Mouse (Mus musculus) CH12.LX (cell line): ENCODE results near the gene Adamtsl1. TPM values are rescaled to one million over a fixed set of nuclear protein-coding genes. Genes with fewer than 3 reads are reported as not detected.

Experiments used
- DNase-seq: peaks from one replicate; pipeline ENCODE4 v3.0.0-alpha.2; 2013; ENCODE audit errors: extremely low read depth
- H3K27ac ChIP-seq: 2 replicates; pipeline ENCODE4 v1.5.1; 2012; ENCODE audit warnings: low read depth, mild to moderate bottlenecking, control low read depth, moderate library complexity; ENCODE audit not compliant: insufficient read depth
- H3K27me3 ChIP-seq: replicated peaks from 2 replicates; pipeline ENCODE3; 2012; ENCODE audit warnings: inconsistent platforms
- H3K36me3 ChIP-seq, 2 experiments: replicated peaks in 1 of 2; 2 replicates each; pipeline versions ENCODE3 to v1.6.1; 2012; ENCODE audit warnings: inconsistent platforms in 1 of 2, low read length in 1 of 2, mild to moderate bottlenecking in 1 of 2, mixed read lengths in 1 of 2, moderate library complexity in 1 of 2; ENCODE audit not compliant: control insufficient read depth in 1 of 2, insufficient read depth in 1 of 2
- H3K4me1 ChIP-seq, 2 experiments: 2 replicates each; pipeline ENCODE4 v1.6.1; 2012; ENCODE audit warnings: inconsistent platforms in 1 of 2, moderate library complexity in 1 of 2; ENCODE audit not compliant: insufficient read depth in 2 of 2, control insufficient read depth in 1 of 2
- H3K4me2 ChIP-seq: 2 replicates; pipeline ENCODE4 v1.6.1; 2012; ENCODE audit warnings: low read depth, mild to moderate bottlenecking, control low read depth; ENCODE audit not compliant: poor library complexity, insufficient read depth, severe bottlenecking
- H3K4me3 ChIP-seq, 3 experiments: fragments of 150-350 bp in 1 of 3; sonication (generic) in 1 of 3; replicated peaks in 1 of 3; 2 replicates each; pipeline versions ENCODE3 to v1.5.1; 2011 to 2012; ENCODE audit warnings: low read depth in 2 of 3, low read length in 2 of 3, mild to moderate bottlenecking in 2 of 3, moderate library complexity in 2 of 3, control low read depth in 1 of 3, improper control_type of control experiment in 1 of 3, inconsistent platforms in 1 of 3, mixed read lengths in 1 of 3; ENCODE audit not compliant: poor library complexity in 1 of 3
- H3K79me2 ChIP-seq: replicated peaks from 2 replicates; pipeline ENCODE4 v1.6.1; 2012; ENCODE audit warnings: mild to moderate bottlenecking, moderate library complexity; ENCODE audit not compliant: control insufficient read depth, poor library complexity, insufficient read depth, severe bottlenecking; ENCODE audit errors: extremely low read depth
- H3K9ac ChIP-seq: 2 replicates; pipeline ENCODE4 v1.6.1; 2012; ENCODE audit warnings: low read depth, mild to moderate bottlenecking, control low read depth, moderate library complexity; ENCODE audit not compliant: insufficient read depth
- H3K9me3 ChIP-seq: replicated peaks from 2 replicates; pipeline ENCODE3; 2012; ENCODE audit warnings: low read length, inconsistent platforms, mixed read lengths
- BHLHE40 ChIP-seq: IDR thresholded peaks from 2 replicates; pipeline ENCODE4 v1.6.1; 2011; ENCODE audit warnings: mild to moderate bottlenecking, low read depth, low read length, improper control_type of control experiment
- CHD1 ChIP-seq: IDR thresholded peaks from 2 replicates; pipeline ENCODE4 v1.6.1; 2012; ENCODE audit warnings: low read depth, low read length, improper control_type of control experiment, inconsistent platforms
- CTCF ChIP-seq, 2 experiments: IDR thresholded peaks in 1 of 2; conservative IDR thresholded peaks in 1 of 2; 2 replicates each; pipeline ENCODE4 v1.5.1; 2011 to 2012; ENCODE audit warnings: low read depth in 2 of 2, low read length in 2 of 2, improper control_type of control experiment in 1 of 2, inconsistent platforms in 1 of 2, mild to moderate bottlenecking in 1 of 2, moderate library complexity in 1 of 2
- E2F4 ChIP-seq: IDR thresholded peaks from 2 replicates; pipeline ENCODE4 v1.6.1; 2011; ENCODE audit warnings: low read depth, low read length, improper control_type of control experiment; ENCODE audit not compliant: insufficient replicate concordance
- ELF1 ChIP-seq: IDR thresholded peaks from 2 replicates; pipeline ENCODE4 v1.6.1; 2014; ENCODE audit warnings: low read depth, mild to moderate bottlenecking, inconsistent platforms, low read length, improper control_type of control experiment
- GABPA ChIP-seq: IDR thresholded peaks from 2 replicates; pipeline ENCODE4 v1.6.1; 2012; ENCODE audit warnings: low read depth, low read length, improper control_type of control experiment, inconsistent platforms; ENCODE audit not compliant: insufficient replicate concordance
- IRF4 ChIP-seq: IDR thresholded peaks from 2 replicates; pipeline ENCODE4 v1.6.1; 2014; ENCODE audit warnings: low read depth, mild to moderate bottlenecking, inconsistent platforms, low read length, improper control_type of control experiment
- KAT2A ChIP-seq: IDR thresholded peaks from 2 replicates; pipeline ENCODE4 v1.6.1; 2012; ENCODE audit warnings: low read length, improper control_type of control experiment, inconsistent platforms; ENCODE audit not compliant: insufficient replicate concordance
- MAFK ChIP-seq: IDR thresholded peaks from 2 replicates; pipeline ENCODE4 v1.6.1; 2011; ENCODE audit warnings: low read length, improper control_type of control experiment; ENCODE audit not compliant: insufficient replicate concordance
- MAX ChIP-seq: IDR thresholded peaks from 2 replicates; pipeline ENCODE4 v1.6.1; 2011; ENCODE audit warnings: low read length, improper control_type of control experiment
- MAZ ChIP-seq: IDR thresholded peaks from 2 replicates; pipeline ENCODE4 v1.6.1; 2012; ENCODE audit warnings: low read depth, mild to moderate bottlenecking, inconsistent platforms, low read length, improper control_type of control experiment, moderate library complexity
- MXI1 ChIP-seq: IDR thresholded peaks from 2 replicates; pipeline ENCODE4 v1.6.1; 2011; ENCODE audit warnings: mild to moderate bottlenecking, low read depth, low read length, improper control_type of control experiment
- NELFE ChIP-seq: IDR thresholded peaks from 2 replicates; pipeline ENCODE4 v1.6.1; 2011; ENCODE audit warnings: low read depth, low read length, improper control_type of control experiment
- NRF1 ChIP-seq: IDR thresholded peaks from 2 replicates; pipeline ENCODE4 v1.6.1; 2014; ENCODE audit warnings: low read depth, mild to moderate bottlenecking, inconsistent platforms, low read length, improper control_type of control experiment, moderate library complexity
- PAX5 ChIP-seq: IDR thresholded peaks from 2 replicates; pipeline ENCODE4 v1.6.1; 2012; ENCODE audit warnings: low read length, inconsistent platforms, mixed read lengths
- POLR2AphosphoS2 ChIP-seq: IDR thresholded peaks from 2 replicates; pipeline ENCODE4 v1.6.1; 2011; ENCODE audit warnings: low read depth, low read length, improper control_type of control experiment
- RAD21 ChIP-seq: IDR thresholded peaks from 2 replicates; pipeline ENCODE4 v1.6.1; 2011; ENCODE audit warnings: low read depth, mild to moderate bottlenecking, low read length, improper control_type of control experiment, moderate library complexity
- RCOR1 ChIP-seq: conservative IDR thresholded peaks from 2 replicates; pipeline ENCODE4 v1.6.1; 2012; ENCODE audit warnings: low read depth, mild to moderate bottlenecking, inconsistent platforms, low read length, improper control_type of control experiment
- SIN3A ChIP-seq: IDR thresholded peaks from 2 replicates; pipeline ENCODE4 v1.6.1; 2012; ENCODE audit warnings: low read length, improper control_type of control experiment, inconsistent platforms
- SMC3 ChIP-seq: IDR thresholded peaks from 2 replicates; pipeline ENCODE4 v1.6.1; 2011; ENCODE audit warnings: low read depth, low read length, improper control_type of control experiment
- TCF12 ChIP-seq: IDR thresholded peaks from 2 replicates; pipeline ENCODE4 v1.6.1; 2014; ENCODE audit warnings: low read depth, mild to moderate bottlenecking, inconsistent platforms, low read length, improper control_type of control experiment
- UBTF ChIP-seq: IDR thresholded peaks from 2 replicates; pipeline ENCODE4 v1.6.1; 2012; ENCODE audit warnings: low read depth, mild to moderate bottlenecking, inconsistent platforms, low read length, improper control_type of control experiment, moderate library complexity
- USF2 ChIP-seq: conservative IDR thresholded peaks from 2 replicates; pipeline ENCODE4 v1.6.1; 2011; ENCODE audit warnings: low read depth, low read length, improper control_type of control experiment
- ZC3H11A ChIP-seq: IDR thresholded peaks from 2 replicates; pipeline ENCODE4 v1.6.1; 2012; ENCODE audit warnings: low read depth, mild to moderate bottlenecking, inconsistent platforms, low read length, improper control_type of control experiment
- ZMIZ1 ChIP-seq: IDR thresholded peaks from 2 replicates; pipeline ENCODE4 v1.6.1; 2012; ENCODE audit warnings: low read depth, mild to moderate bottlenecking, inconsistent platforms, low read length, improper control_type of control experiment
- ZNF384 ChIP-seq: IDR thresholded peaks from 2 replicates; pipeline ENCODE4 v1.6.1; 2012; ENCODE audit warnings: low read depth, low read length, improper control_type of control experiment, inconsistent platforms
- dilution Hi-C: fragments of 300-500 bp; cut with MboI; formaldehyde crosslinking; loops from 2 replicates; pipeline ENCODE4 v1.14.3; 2020; ENCODE audit warnings: low sequenced_read_pairs; ENCODE audit not compliant: extremely low pct_unique_long_range_greater_than_20kb, extremely low pct_ligation_motif_present
- in situ Hi-C: fragments of 300-500 bp; cut with MboI; formaldehyde crosslinking; loops from 3 replicates; pipeline ENCODE4 v1.14.3; 2019; ENCODE audit warnings: low sequenced_read_pairs, low pct_ligation_motif_present, low pct_unique_long_range_greater_than_20kb, mixed read lengths
- polyA plus RNA-seq: library from polyadenylated mRNA; unstranded; fragments of >175 nt; gene quantifications from 2 replicates; pipeline ENCODE4 v1.2.1, GENCODE M21; 2012; ENCODE audit warnings: low read depth; ENCODE audit not compliant: insufficient read length
- total RNA-seq, 2 experiments: library from RNA; depleted of rRNA; stranded (reverse); fragments of 300-350 nt in 1 of 2; fragments of >200 nt in 1 of 2; gene quantifications; 2 replicates each; pipeline ENCODE4 v1.2.3; 2012 to 2014

Gene Adamtsl1
- total and polyA plus RNA-seq, 3 experiments = not detected

DNA sequence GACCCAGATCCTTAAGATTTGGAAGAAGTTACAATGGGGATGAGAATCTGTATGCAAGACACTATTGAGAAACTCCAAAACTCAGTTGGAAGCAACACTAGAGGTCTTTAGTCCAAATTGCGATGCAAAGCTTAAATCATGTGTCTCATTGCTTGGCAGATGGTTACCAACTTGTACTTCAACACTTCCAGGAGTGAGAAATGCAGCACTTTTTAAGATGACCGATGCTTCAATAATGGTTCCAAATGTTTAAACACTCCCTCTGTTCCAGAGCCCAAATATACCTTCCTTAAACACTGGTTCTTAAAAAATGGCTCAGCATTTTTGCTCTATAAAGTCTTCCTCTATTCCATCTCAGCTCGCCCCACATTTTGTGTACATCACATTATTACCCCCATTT is 499.7 kb downstream of the Adamtsl1 start:
- Histone ChIP-seq H3K79me2 (no peaks in the 10 kb centered on the region), H3K27ac (no peak overlapping the region), H3K9ac (no peak overlapping the region), H3K4me3 (no peak overlapping the region), H3K27me3 (no peaks in the 10 kb centered on the region), H3K4me1 (no peaks in the 10 kb centered on the region), H3K9me3 (peaks cover 16% of the 10 kb centered on the region)
- in situ Hi-C loops = no loop called here
- no peak for TF ChIP-seq RCOR1
- no peak for TF ChIP-seq POLR2AphosphoS2
- no peak for TF ChIP-seq PAX5
- TF ChIP-seq ZC3H11A = no peak
- no peak for TF ChIP-seq BHLHE40
- no peak for TF ChIP-seq MAFK
- TF ChIP-seq CHD1 = no peak
- TF ChIP-seq MAX = no peak
- TF ChIP-seq RAD21 = no peak
- no peak for TF ChIP-seq MXI1
- TF ChIP-seq NELFE = no peak
- no peak for TF ChIP-seq MAZ
- TF ChIP-seq KAT2A = no peak
- TF ChIP-seq GABPA = no peak
- TF ChIP-seq ZMIZ1 = no peak
- TF ChIP-seq USF2 = no peak
- no peak for TF ChIP-seq UBTF
- no peak for TF ChIP-seq NRF1
- TF ChIP-seq ZNF384 = no peak
- TF ChIP-seq, all 38 proteins: peak for 0
- dilution Hi-C loops = no loop called here
- DNase-seq = no peak
- H3K36me3 ChIP-seq = no peaks in the 10 kb centered on the region
- H3K4me2 ChIP-seq = no peak overlapping the region

DNA sequence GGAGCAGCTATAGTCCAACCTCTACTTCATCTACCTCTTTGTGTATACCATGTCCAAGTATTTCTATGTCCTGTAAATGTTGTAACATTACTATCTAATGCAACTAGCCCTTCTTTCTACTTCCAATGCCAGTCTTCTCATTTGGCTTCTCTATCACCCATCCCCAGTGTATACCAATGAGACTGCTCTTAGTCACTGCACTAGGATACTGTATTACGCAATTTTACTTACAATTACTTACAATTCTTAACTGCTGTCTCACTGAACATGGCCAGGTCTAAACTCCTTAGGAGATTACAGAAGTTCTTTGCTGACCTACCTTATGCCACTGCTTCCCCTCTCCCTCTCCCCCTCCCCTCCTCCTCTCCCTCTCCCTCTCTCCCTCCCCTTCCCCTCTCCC is 505.0 kb downstream of the Adamtsl1 start:
- H3K9me3 ChIP-seq = peaks cover 28% of the 10 kb centered on the region
- no peaks in the 10 kb centered on the region for H3K27me3 ChIP-seq
- H3K79me2 ChIP-seq = no peaks in the 10 kb centered on the region
- no peaks in the 10 kb centered on the region for H3K36me3 ChIP-seq
- no peak overlapping the region for H3K9ac ChIP-seq
- in situ Hi-C loops (no loop called here), dilution Hi-C loops (no loop called here)
- H3K27ac ChIP-seq = no peak overlapping the region
- DNase-seq = no peak
- TF ChIP-seq USF2 (no peak), NRF1 (no peak), E2F4 (no peak), RAD21 (no peak), SIN3A (no peak), ZNF384 (no peak), ZC3H11A (no peak), UBTF (no peak), IRF4 (no peak), SMC3 (no peak), MAZ (no peak), RCOR1 (no peak), ELF1 (no peak), TCF12 (no peak), CTCF (conservative IDR thresholded peaks at IDR 0.05 in 1 of 2, IDR thresholded peaks at IDR 0.05 in 1 of 2; ENCODE audit: low read depth in 2 of 2, low read length in 2 of 2) (no peak)
- H3K4me1 ChIP-seq = no peaks in the 10 kb centered on the region
- H3K4me3 ChIP-seq = no peak overlapping the region
- H3K4me2 ChIP-seq = no peak overlapping the region
